Mouse (Mus musculus) MEL (cell line): Measurements from ENCODE around the gene Prss35. TPM values are rescaled to one million over a fixed set of nuclear protein-coding genes. Genes with fewer than 3 reads are reported as not detected.

Source experiments
- polyA plus RNA-seq, 2 experiments: library from polyadenylated mRNA; stranded (reverse) in 1 of 2; unstranded in 1 of 2; fragments of >175 nt in 1 of 2; fragments of >200 nt in 1 of 2; gene quantifications; 2 replicates each; pipeline versions ENCODE4 v1.2.1 to v1.2.4; 2012; ENCODE audit warnings: low replicate concordance in 2 of 2, low read depth in 1 of 2; ENCODE audit not compliant: insufficient read length in 2 of 2, insufficient read depth in 1 of 2, missing spikeins in 1 of 2
- total RNA-seq: library from RNA; depleted of rRNA; stranded (reverse); fragments of 300-350 nt; gene quantifications from 2 replicates; pipeline ENCODE4 v1.2.3, GENCODE M21; 2012; rRNA removed

Prss35 gene
- total and polyA plus RNA-seq, 3 experiments: not detected

Other genes with a start within 250 kb of the Prss35 start
- gene Pgm3, start 171.8 kb upstream of the Prss35 start, total RNA-seq: 10.2 and 10.3 TPM in 2 replicates
- gene Pgm3, start 171.8 kb upstream of the Prss35 start, polyA plus RNA-seq: 10 to 100 TPM in 1 of 2 experiments, not detected in 1; 10.9 TPM
- gene Rwdd2a, start 171.7 kb upstream of the Prss35 start, total RNA-seq: 0.92 and 1.2 TPM in 2 replicates
- gene Rwdd2a, start 171.7 kb upstream of the Prss35 start, polyA plus RNA-seq: 1 to 10 TPM in 1 of 2 experiments, not detected in 1; 2.4 TPM
- gene Me1, start 47.7 kb upstream of the Prss35 start, total RNA-seq: 7.1 and 12.1 TPM in 2 replicates
- 100 to 1,000 TPM in 1 of 2 experiments, 10 to 100 TPM in 1; 23.4 to 123 TPM for gene Me1, start 47.7 kb upstream of the Prss35 start, polyA plus RNA-seq
- gene Snap91, start 137.0 kb downstream of the Prss35 start, total RNA-seq: not detected in 2 replicates
- gene Snap91, start 137.0 kb downstream of the Prss35 start, polyA plus RNA-seq: not detected